Mouse (Mus musculus): ENCODE measurements around the gene Tgfbrap1. TPM values are rescaled to one million over a fixed set of nuclear protein-coding genes. Genes with fewer than 3 reads are reported as not detected.

The Tgfbrap1 gene
- total RNA-seq, 2 experiments from 2014 or later: 12.3 to 22.3 TPM

GRCm38 (mm10) chr1:43117435-43117834 is 19.0 kb upstream of the Tgfbrap1 start:
- ATAC-seq (ENCODE audit: poor library complexity, severe bottlenecking): no peak

GRCm38 (mm10) chr1:43112882-43113281 is 14.4 kb upstream of the Tgfbrap1 start:
- ATAC-seq (ENCODE audit: poor library complexity, severe bottlenecking): peak; percentile 43; the same call in 1 of the 2 replicates

- peak; percentile 96 for ATAC-seq (ENCODE audit: poor library complexity, severe bottlenecking)
These were observed 12.1 kb upstream of the Tgfbrap1 start for GRCm38 (mm10) chr1:43110556-43110955.

- no peak for ATAC-seq (ENCODE audit: poor library complexity, severe bottlenecking)
These were observed 10.3 kb upstream of the Tgfbrap1 start for GRCm38 (mm10) chr1:43108729-43109128.

- no peak for ATAC-seq (ENCODE audit: poor library complexity, severe bottlenecking)
These were observed 4.2 kb downstream of the Tgfbrap1 start for GRCm38 (mm10) chr1:43094206-43094605.

GRCm38 (mm10) chr1:43092056-43093015 is 6.1 kb downstream of the Tgfbrap1 start:
- peak; percentile 69 for ATAC-seq (ENCODE audit: poor library complexity, severe bottlenecking)

- peak; percentile 45 for ATAC-seq (ENCODE audit: poor library complexity, severe bottlenecking)
These were observed 7.0 kb downstream of the Tgfbrap1 start for GRCm38 (mm10) chr1:43091306-43092055.

- no peak for ATAC-seq (ENCODE audit: poor library complexity, severe bottlenecking)
These were observed 8.0 kb downstream of the Tgfbrap1 start for GRCm38 (mm10) chr1:43090418-43090817.

GRCm38 (mm10) chr1:43082946-43083345 is 15.5 kb downstream of the Tgfbrap1 start:
- ATAC-seq (ENCODE audit: poor library complexity, severe bottlenecking): no peak

GRCm38 (mm10) chr1:43078124-43078523 is 20.3 kb downstream of the Tgfbrap1 start:
- ATAC-seq (ENCODE audit: poor library complexity, severe bottlenecking): no peak

GRCm38 (mm10) chr1:43074791-43075190 is 23.6 kb downstream of the Tgfbrap1 start:
- ATAC-seq (ENCODE audit: poor library complexity, severe bottlenecking): no peak

- ATAC-seq (ENCODE audit: poor library complexity, severe bottlenecking): no peak
These were observed 25.9 kb downstream of the Tgfbrap1 start for GRCm38 (mm10) chr1:43072561-43072960.

- ATAC-seq (ENCODE audit: poor library complexity, severe bottlenecking): no peak
These were observed 26.4 kb downstream of the Tgfbrap1 start for GRCm38 (mm10) chr1:43072028-43072427.

- peak; percentile 98 for ATAC-seq (ENCODE audit: poor library complexity, severe bottlenecking)
These were observed 27.7 kb downstream of the Tgfbrap1 start for GRCm38 (mm10) chr1:43070726-43071125.

- ATAC-seq (ENCODE audit: poor library complexity, severe bottlenecking): no peak
These were observed 30.9 kb downstream of the Tgfbrap1 start for GRCm38 (mm10) chr1:43067551-43067950.

GRCm38 (mm10) chr1:43066573-43066972 is 31.9 kb downstream of the Tgfbrap1 start:
- no peak for ATAC-seq (ENCODE audit: poor library complexity, severe bottlenecking)

GRCm38 (mm10) chr1:43065615-43066310 is 32.7 kb downstream of the Tgfbrap1 start:
- peak; percentile 59 for ATAC-seq (ENCODE audit: poor library complexity, severe bottlenecking)

- no peak for ATAC-seq (ENCODE audit: poor library complexity, severe bottlenecking)
These were observed 46.5 kb downstream of the Tgfbrap1 start for GRCm38 (mm10) chr1:43051903-43052302.

GRCm38 (mm10) chr1:43047811-43048210 is 50.6 kb downstream of the Tgfbrap1 start:
- ATAC-seq (ENCODE audit: poor library complexity, severe bottlenecking): no peak

- no peak for ATAC-seq (ENCODE audit: poor library complexity, severe bottlenecking)
These were observed 51.4 kb downstream of the Tgfbrap1 start for GRCm38 (mm10) chr1:43046990-43047389.

Data from megakaryocyte, adult 5-6 weeks (primary cell).